Mouse (Mus musculus) liver, embryonic 13.5 days (tissue): ENCODE measurements around the gene Spg20. TPM values are rescaled to one million over a fixed set of nuclear protein-coding genes. Genes with fewer than 3 reads are reported as not detected.

Source experiments
- ATAC-seq: fragments of 200-750 bp; cut with Nextera tagmentation; 2 replicates; pipeline ENCODE4 v1.8.0; 2017; ENCODE audit warnings: low read depth, mild to moderate bottlenecking, moderate number of reproducible peaks, moderate library complexity
- DNase-seq: peaks from one replicate; pipeline ENCODE4 v3.0.0; 2022
- H3K27ac ChIP-seq: fragments of 300-500 bp; sonication (generic); 2 replicates; pipeline ENCODE4 v1.5.1; 2015; ENCODE audit warnings: moderate library complexity, mild to moderate bottlenecking, inconsistent platforms
- H3K27me3 ChIP-seq: fragments of 300-500 bp; sonication (generic); 2 replicates; pipeline ENCODE4 v1.6.1; 2015; ENCODE audit warnings: mild to moderate bottlenecking, inconsistent platforms
- H3K36me3 ChIP-seq: fragments of 300-500 bp; sonication (generic); 2 replicates; pipeline ENCODE4 v1.6.1; 2015; ENCODE audit warnings: mild to moderate bottlenecking, inconsistent platforms
- H3K4me1 ChIP-seq: fragments of 300-500 bp; sonication (generic); replicated peaks from 2 replicates; pipeline ENCODE4 v1.6.1; 2015; ENCODE audit warnings: inconsistent platforms
- H3K4me2 ChIP-seq: fragments of 300-500 bp; sonication (generic); 2 replicates; pipeline ENCODE4 v1.6.1; 2015; ENCODE audit warnings: inconsistent platforms, mild to moderate bottlenecking, moderate library complexity
- H3K4me3 ChIP-seq: fragments of 300-500 bp; sonication (generic); replicated peaks from 2 replicates; pipeline ENCODE4 v1.5.1; 2015; ENCODE audit warnings: mild to moderate bottlenecking, inconsistent platforms
- H3K9ac ChIP-seq: fragments of 300-500 bp; sonication (generic); 2 replicates; pipeline ENCODE4 v1.6.1; 2015; ENCODE audit warnings: mild to moderate bottlenecking, inconsistent platforms
- H3K9me3 ChIP-seq: fragments of 300-500 bp; sonication (generic); replicated peaks from 2 replicates; pipeline ENCODE4 v1.6.1; 2016; ENCODE audit warnings: inconsistent platforms
- WGBS: fragments of 180-500 bp; shearing (Covaris S2); methylation state at CpG from one replicate; pipeline ENCODE4 v1.1.7; 2015; ENCODE audit not compliant: insufficient replicate concordance; 5-methylcytosine and 5-hydroxymethylcytosine counted together
- polyA plus RNA-seq: library from polyadenylated mRNA; unstranded; fragments of >200 nt; fragmentation: Nextera tagmentation; extraction: Ambion mirVana; gene quantifications from 2 replicates; pipeline ENCODE4 v1.2.1, GENCODE M21; 2015

The Spg20 gene
- polyA plus RNA-seq, 1 experiment from 2014 or later, result 9.8 TPM

GRCm38 (mm10) chr3:55098014-55098413, 13.9 kb upstream of the Spg20 start:
- H3K9ac ChIP-seq, result no peak overlapping the region
- no peaks in the 10 kb centered on the region for H3K9me3 ChIP-seq
- WGBS, result 58% methylated on average over 2 of the region's 2 CpGs
- no peaks in the 10 kb centered on the region for H3K27me3 ChIP-seq
- DNase-seq (no peak), ATAC-seq (no peak)
- no peak overlapping the region for H3K4me2 ChIP-seq
- no peaks in the 10 kb centered on the region for H3K36me3 ChIP-seq
- no peak overlapping the region for H3K27ac ChIP-seq
- no peaks in the 10 kb centered on the region for H3K4me1 ChIP-seq
- H3K4me3 ChIP-seq, result no peak overlapping the region

DNA sequence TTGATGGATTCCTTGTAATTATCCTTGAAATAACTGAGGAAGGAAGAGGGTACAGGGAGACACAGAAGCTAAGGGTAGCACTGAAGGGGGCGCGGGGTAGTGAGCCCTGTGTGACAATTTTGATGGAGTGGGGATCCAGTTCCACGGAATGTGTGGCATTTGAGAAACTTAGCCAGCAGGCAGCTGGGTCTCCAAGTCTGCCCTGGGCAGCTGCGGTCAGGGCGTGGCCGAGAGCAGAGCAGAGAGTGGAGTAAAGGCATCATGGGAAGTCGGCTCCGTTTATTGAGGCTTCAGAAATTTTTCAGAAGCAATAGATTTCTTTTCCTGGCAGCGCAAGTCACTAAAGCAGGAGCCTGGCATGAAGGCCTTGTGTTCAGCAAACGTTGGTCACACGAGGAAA, 12.9 kb upstream of the Spg20 start:
- 64% methylated on average over 11 of the region's 11 CpGs for WGBS
- DNase-seq (no peak), ATAC-seq (no peak)
- Histone ChIP-seq H3K36me3 (no peaks in the 10 kb centered on the region), H3K4me2 (no peak overlapping the region), H3K4me1 (no peaks in the 10 kb centered on the region), H3K27me3 (no peaks in the 10 kb centered on the region), H3K4me3 (no peak overlapping the region), H3K27ac (no peak overlapping the region), H3K9me3 (no peaks in the 10 kb centered on the region), H3K9ac (no peak overlapping the region)

- no peaks in the 10 kb centered on the region for H3K9me3 ChIP-seq
- H3K4me2 ChIP-seq, result no peak overlapping the region
- H3K9ac ChIP-seq, result no peak overlapping the region
- no peaks in the 10 kb centered on the region for H3K27me3 ChIP-seq
- no peaks in the 10 kb centered on the region for H3K4me1 ChIP-seq
- DNase-seq (no peak), ATAC-seq (no peak)
- H3K27ac ChIP-seq, result no peak overlapping the region
- no peak overlapping the region for H3K4me3 ChIP-seq
- no peaks in the 10 kb centered on the region for H3K36me3 ChIP-seq
Measured at GRCm38 (mm10) chr3:55101092-55101491, 10.8 kb upstream of the Spg20 start.

GRCm38 (mm10) chr3:55105372-55106023, 6.4 kb upstream of the Spg20 start:
- Histone ChIP-seq H3K4me1 (no peaks in the 10 kb centered on the region), H3K9ac (no peak overlapping the region), H3K36me3 (no peaks in the 10 kb centered on the region), H3K4me3 (no peak overlapping the region), H3K27me3 (no peaks in the 10 kb centered on the region), H3K4me2 (no peak overlapping the region), H3K9me3 (no peaks in the 10 kb centered on the region), H3K27ac (no peak overlapping the region)
- WGBS, result 59% methylated on average over 14 of the region's 14 CpGs
- DNase-seq (no peak), ATAC-seq (no peak)

- no peaks in the 10 kb centered on the region for H3K4me1 ChIP-seq
- H3K4me2 ChIP-seq, result no peak overlapping the region
- no peaks in the 10 kb centered on the region for H3K9me3 ChIP-seq
- no peaks in the 10 kb centered on the region for H3K27me3 ChIP-seq
- no peak for ATAC-seq
- no peak overlapping the region for H3K27ac ChIP-seq
- WGBS, result 82% methylated on average over 17 of the region's 17 CpGs
- no peaks in the 10 kb centered on the region for H3K36me3 ChIP-seq
- H3K4me3 ChIP-seq, result no peak overlapping the region
- H3K9ac ChIP-seq, result no peak overlapping the region
- DNase-seq, result no peak
Measured at GRCm38 (mm10) chr3:55106051-55106450, 5.9 kb upstream of the Spg20 start.

DNA sequence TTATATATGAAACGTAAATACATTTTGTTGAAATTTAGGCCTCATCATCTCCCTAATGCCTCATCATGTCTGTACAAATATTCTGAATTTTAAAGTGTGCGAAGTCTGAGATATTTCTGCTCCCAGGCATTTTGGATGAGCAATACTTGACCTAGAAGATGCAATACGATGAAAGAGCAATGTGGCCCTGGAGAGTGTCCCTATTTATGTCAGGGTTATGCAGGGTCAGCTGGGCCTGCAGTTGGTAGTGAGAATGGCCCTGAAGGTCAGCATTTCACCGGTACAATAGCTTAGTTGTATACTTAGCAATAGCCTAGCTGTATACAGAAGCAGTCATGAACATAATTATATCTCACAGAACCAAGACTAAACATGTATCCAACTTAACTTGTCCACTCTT, 2.8 kb upstream of the Spg20 start:
- Histone ChIP-seq H3K9me3 (no peaks in the 10 kb centered on the region), H3K9ac (no peak overlapping the region)
- 68% methylated on average over 4 of the region's 4 CpGs for WGBS

DNA sequence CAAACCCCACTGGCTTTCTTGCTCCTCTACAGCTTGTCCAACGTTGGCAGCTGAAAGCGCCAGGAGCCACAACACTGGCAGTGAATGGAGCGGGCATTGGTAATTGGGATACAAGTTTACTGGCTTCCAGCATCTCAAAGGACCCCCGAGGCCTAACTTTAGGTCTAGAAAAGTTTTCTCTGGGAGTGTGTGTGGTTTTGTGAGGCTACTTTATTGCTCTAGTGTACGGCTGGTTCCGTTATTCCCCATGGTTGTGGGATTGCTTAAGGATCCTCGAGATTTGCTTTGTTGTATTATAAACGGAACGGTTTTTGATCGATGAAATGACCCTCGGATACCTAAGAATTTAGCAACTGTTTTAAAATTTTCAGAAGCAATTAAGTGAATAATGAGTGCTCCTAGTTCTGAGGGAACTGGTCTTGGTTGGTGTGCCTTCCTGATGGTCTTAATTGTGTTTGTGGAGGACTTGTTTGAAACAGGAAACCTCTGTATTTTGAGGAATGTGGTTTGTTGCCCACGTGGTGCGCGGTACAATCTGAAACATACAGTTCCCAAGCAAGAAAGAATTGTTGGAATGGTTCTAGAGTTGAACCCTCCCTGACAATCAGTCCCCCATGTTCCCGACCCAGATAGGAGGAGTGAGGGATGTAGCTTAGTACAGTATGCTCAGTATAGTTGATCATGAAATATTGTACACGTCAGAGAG, 955 bp downstream of the Spg20 start:
- Histone ChIP-seq H3K4me1 (peaks cover 22% of the 10 kb centered on the region), H3K4me3 (peak overlapping the region; percentile 80), H3K27ac (peak overlapping the region; percentile 66; the same call in 1 of the 2 replicates), H3K9ac (peak overlapping the region; percentile 85), H3K9me3 (no peaks in the 10 kb centered on the region), H3K36me3 (peaks cover 9% of the 10 kb centered on the region), H3K4me2 (peak overlapping the region; percentile 77), H3K27me3 (no peaks in the 10 kb centered on the region)
- DNase-seq, result no peak
- ATAC-seq, result no peak
- 28% methylated on average over 16 of the region's 16 CpGs for WGBS

More for the DNA sequence above, 2.8 kb upstream of the Spg20 start:
- Histone ChIP-seq H3K36me3 (no peaks in the 10 kb centered on the region), H3K27me3 (no peaks in the 10 kb centered on the region), H3K4me1 (peaks cover 15% of the 10 kb centered on the region), H3K4me2 (no peak overlapping the region), H3K27ac (no peak overlapping the region), H3K4me3 (no peak overlapping the region)
- DNase-seq, result no peak
- ATAC-seq, result no peak

- 52% methylated on average over 7 of the region's 7 CpGs for WGBS
- Histone ChIP-seq H3K4me2 (no peak overlapping the region), H3K4me1 (peaks cover 22% of the 10 kb centered on the region), H3K27ac (no peak overlapping the region), H3K9me3 (no peaks in the 10 kb centered on the region), H3K4me3 (no peak overlapping the region), H3K27me3 (no peaks in the 10 kb centered on the region), H3K36me3 (peaks cover 24% of the 10 kb centered on the region), H3K9ac (no peak overlapping the region)
- no peak for ATAC-seq
- DNase-seq, result no peak
Measured at GRCm38 (mm10) chr3:55114313-55115065, 2.6 kb downstream of the Spg20 start.

- Histone ChIP-seq H3K9ac (no peak overlapping the region), H3K4me2 (no peak overlapping the region), H3K27ac (no peak overlapping the region), H3K36me3 (peaks cover 26% of the 10 kb centered on the region), H3K4me3 (no peak overlapping the region), H3K27me3 (no peaks in the 10 kb centered on the region), H3K4me1 (peaks cover 22% of the 10 kb centered on the region), H3K9me3 (no peaks in the 10 kb centered on the region)
- WGBS, result 34% methylated on average over 1 of the region's 1 CpGs
- ATAC-seq (no peak), DNase-seq (no peak)
Measured at GRCm38 (mm10) chr3:55115071-55115470, 3.2 kb downstream of the Spg20 start.

- H3K4me3 ChIP-seq, result no peak overlapping the region
- H3K9me3 ChIP-seq, result no peaks in the 10 kb centered on the region
- DNase-seq (no peak), ATAC-seq (no peak)
- 83% methylated on average over 8 of the region's 8 CpGs for WGBS
- peaks cover 33% of the 10 kb centered on the region for H3K36me3 ChIP-seq
- no peak overlapping the region for H3K9ac ChIP-seq
- no peak overlapping the region for H3K4me2 ChIP-seq
- H3K27ac ChIP-seq, result no peak overlapping the region
- H3K27me3 ChIP-seq, result no peaks in the 10 kb centered on the region
- peaks cover 22% of the 10 kb centered on the region for H3K4me1 ChIP-seq
Measured at GRCm38 (mm10) chr3:55115989-55116388, 4.1 kb downstream of the Spg20 start.

DNA sequence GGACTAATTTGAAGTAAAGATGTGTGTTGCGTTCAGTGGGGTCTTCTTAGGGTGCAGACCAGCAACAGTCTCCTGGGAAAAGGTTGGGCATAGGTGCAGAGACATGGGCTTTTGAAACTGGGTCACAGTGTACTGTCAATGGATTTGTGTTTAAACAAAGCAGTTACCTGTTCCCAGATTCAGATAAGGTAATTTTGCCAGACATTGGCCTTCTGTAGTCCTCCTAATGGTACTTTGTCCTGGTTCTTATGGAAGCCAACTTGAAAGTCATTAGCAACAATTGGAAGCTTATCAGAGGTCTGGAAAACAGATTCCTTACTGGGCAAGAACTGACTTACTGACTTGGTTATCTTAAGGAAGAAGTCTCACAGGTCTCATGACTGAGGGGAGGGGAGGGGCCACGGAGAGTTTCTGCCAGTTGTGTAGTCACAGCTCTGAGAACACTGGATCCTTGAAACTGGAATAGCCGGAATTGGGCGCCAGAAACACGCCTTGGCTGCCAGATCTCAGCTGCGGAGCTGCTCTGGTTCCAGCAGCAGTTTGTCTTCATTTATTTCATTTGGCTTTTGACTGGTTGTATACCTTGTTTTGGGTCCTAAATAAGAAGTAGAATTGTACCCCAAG, 7.5 kb downstream of the Spg20 start:
- H3K4me3 ChIP-seq, result no peak overlapping the region
- no peak overlapping the region for H3K9ac ChIP-seq
- H3K4me2 ChIP-seq, result no peak overlapping the region
- ATAC-seq, result no peak
- DNase-seq, result no peak
- whole genome bisulfite sequencing, result 75% methylated on average over 6 of the region's 6 CpGs
- H3K27ac ChIP-seq, result no peak overlapping the region
- H3K4me1 ChIP-seq, result peaks cover 5% of the 10 kb centered on the region
- peaks cover 53% of the 10 kb centered on the region for H3K36me3 ChIP-seq
- no peaks in the 10 kb centered on the region for H3K9me3 ChIP-seq
- no peaks in the 10 kb centered on the region for H3K27me3 ChIP-seq
